Mouse (Mus musculus) bone marrow, adult 2 months (tissue): ENCODE results near the gene Pde4d.

Source experiments
- CTCF ChIP-seq: fragments of 200-500 bp; IDR thresholded peaks from 2 replicates; pipeline ENCODE4 v1.5.1; 2011; ENCODE audit warnings: low read length, control low read depth; ENCODE audit not compliant: control insufficient read depth, insufficient read depth
- POLR2A ChIP-seq: fragments of 200-500 bp; IDR thresholded peaks from 2 replicates; pipeline ENCODE4 v1.6.1; 2011; ENCODE audit warnings: low read depth, mild to moderate bottlenecking, control low read depth, low read length, borderline replicate concordance; ENCODE audit not compliant: control insufficient read depth

- TF ChIP-seq CTCF (no peak), POLR2A (no peak)
Measured at GRCm38 (mm10) chr13:108552995-108553394, 103.2 kb downstream of the Pde4d start.
